Mouse (Mus musculus): Measurements from ENCODE around the gene Arhgef26. TPM values are rescaled to one million over a fixed set of nuclear protein-coding genes. Genes with fewer than 3 reads are reported as not detected.

The Arhgef26 gene
- total and polyA plus RNA-seq, 2 experiments from 2014 or later, result 21.7 to 31.3 TPM

- Histone ChIP-seq H3K4me1 (ENCODE audit: insufficient read depth, low read length) (no peaks in the 10 kb centered on the region), H3K27ac (no peak overlapping the region), H3K27me3 (ENCODE audit: insufficient read depth, low read length) (no peaks in the 10 kb centered on the region), H3K4me3 (ENCODE audit: low read length) (no peak overlapping the region), H3K9ac (replicated peaks; ENCODE audit: low read length) (no peak overlapping the region), H3K4me2 (ENCODE audit: low read depth, low read length) (no peak overlapping the region), H3K36me3 (ENCODE audit: insufficient read depth, low read length) (no peaks in the 10 kb centered on the region), H3K9me3 (ENCODE audit: low read length) (no peaks in the 10 kb centered on the region)
- peak; percentile 40 for DNase-seq (ENCODE audit: low spot score)
- TF ChIP-seq CTCF (IDR thresholded peaks at IDR 0.05; ENCODE audit: low read depth), result no peak
- peak; percentile 59; the same call in 1 of the 2 replicates for ATAC-seq
- WGBS, result 61% methylated on average over 7 of the region's 7 CpGs
These were observed 74.6 kb downstream of the Arhgef26 start for GRCm38 (mm10) chr3:62412704-62413103.

GRCm38 (mm10) chr3:62414926-62415325 lies 76.8 kb downstream of the Arhgef26 start:
- no peaks in the 10 kb centered on the region for H3K27me3 ChIP-seq (ENCODE audit: insufficient read depth, low read length)
- WGBS, result 97% methylated on average over 4 of the region's 4 CpGs
- no peak for TF ChIP-seq CTCF (IDR thresholded peaks at IDR 0.05; ENCODE audit: low read depth)
- no peaks in the 10 kb centered on the region for H3K4me1 ChIP-seq (ENCODE audit: insufficient read depth, low read length)
- ATAC-seq, result no peak
- H3K9me3 ChIP-seq (ENCODE audit: low read length), result no peaks in the 10 kb centered on the region
- H3K4me3 ChIP-seq (ENCODE audit: low read length), result no peak overlapping the region
- H3K36me3 ChIP-seq (ENCODE audit: insufficient read depth, low read length), result no peaks in the 10 kb centered on the region
- no peak overlapping the region for H3K9ac ChIP-seq (replicated peaks; ENCODE audit: low read length)
- no peak overlapping the region for H3K27ac ChIP-seq
- H3K4me2 ChIP-seq (ENCODE audit: low read depth, low read length), result no peak overlapping the region
- DNase-seq (ENCODE audit: low spot score), result no peak

GRCm38 (mm10) chr3:62417458-62417857 lies 79.3 kb downstream of the Arhgef26 start:
- Histone ChIP-seq H3K4me1 (ENCODE audit: insufficient read depth, low read length) (no peaks in the 10 kb centered on the region), H3K36me3 (ENCODE audit: insufficient read depth, low read length) (no peaks in the 10 kb centered on the region), H3K27me3 (ENCODE audit: insufficient read depth, low read length) (no peaks in the 10 kb centered on the region), H3K27ac (no peak overlapping the region), H3K9me3 (ENCODE audit: low read length) (no peaks in the 10 kb centered on the region), H3K4me2 (ENCODE audit: low read depth, low read length) (no peak overlapping the region), H3K9ac (replicated peaks; ENCODE audit: low read length) (no peak overlapping the region), H3K4me3 (ENCODE audit: low read length) (no peak overlapping the region)
- DNase-seq (ENCODE audit: low spot score), result no peak
- ATAC-seq, result no peak
- 91% methylated on average over 6 of the region's 6 CpGs for WGBS
- no peak for TF ChIP-seq CTCF (IDR thresholded peaks at IDR 0.05; ENCODE audit: low read depth)

GRCm38 (mm10) chr3:62418387-62419138 lies 80.4 kb downstream of the Arhgef26 start:
- WGBS, result 85% methylated on average over 6 of the region's 6 CpGs
- TF ChIP-seq CTCF (IDR thresholded peaks at IDR 0.05; ENCODE audit: low read depth), result no peak
- H3K4me1 ChIP-seq (ENCODE audit: insufficient read depth, low read length), result no peaks in the 10 kb centered on the region
- ATAC-seq (no peak), DNase-seq (ENCODE audit: low spot score) (no peak)
- no peak overlapping the region for H3K27ac ChIP-seq
- no peak overlapping the region for H3K9ac ChIP-seq (replicated peaks; ENCODE audit: low read length)
- H3K36me3 ChIP-seq (ENCODE audit: insufficient read depth, low read length), result no peaks in the 10 kb centered on the region
- no peaks in the 10 kb centered on the region for H3K27me3 ChIP-seq (ENCODE audit: insufficient read depth, low read length)
- no peak overlapping the region for H3K4me2 ChIP-seq (ENCODE audit: low read depth, low read length)
- no peak overlapping the region for H3K4me3 ChIP-seq (ENCODE audit: low read length)
- no peaks in the 10 kb centered on the region for H3K9me3 ChIP-seq (ENCODE audit: low read length)

GRCm38 (mm10) chr3:62433675-62434074 lies 95.5 kb downstream of the Arhgef26 start:
- Histone ChIP-seq H3K4me2 (ENCODE audit: low read depth, low read length) (no peak overlapping the region), H3K4me3 (ENCODE audit: low read length) (no peak overlapping the region), H3K9me3 (ENCODE audit: low read length) (no peaks in the 10 kb centered on the region), H3K27me3 (ENCODE audit: insufficient read depth, low read length) (no peaks in the 10 kb centered on the region), H3K36me3 (ENCODE audit: insufficient read depth, low read length) (no peaks in the 10 kb centered on the region), H3K4me1 (ENCODE audit: insufficient read depth, low read length) (no peaks in the 10 kb centered on the region), H3K9ac (replicated peaks; ENCODE audit: low read length) (no peak overlapping the region), H3K27ac (no peak overlapping the region)
- ATAC-seq (no peak), DNase-seq (ENCODE audit: low spot score) (no peak)
- 76% methylated on average over 4 of the region's 4 CpGs for WGBS
- TF ChIP-seq CTCF (IDR thresholded peaks at IDR 0.05; ENCODE audit: low read depth), result no peak

- Histone ChIP-seq H3K4me3 (ENCODE audit: low read length) (no peak overlapping the region), H3K4me1 (ENCODE audit: insufficient read depth, low read length) (no peaks in the 10 kb centered on the region), H3K27me3 (ENCODE audit: insufficient read depth, low read length) (no peaks in the 10 kb centered on the region), H3K4me2 (ENCODE audit: low read depth, low read length) (no peak overlapping the region), H3K9me3 (ENCODE audit: low read length) (no peaks in the 10 kb centered on the region), H3K36me3 (ENCODE audit: insufficient read depth, low read length) (no peaks in the 10 kb centered on the region), H3K9ac (replicated peaks; ENCODE audit: low read length) (no peak overlapping the region), H3K27ac (no peak overlapping the region)
- no peak for DNase-seq (ENCODE audit: low spot score)
- TF ChIP-seq CTCF (IDR thresholded peaks at IDR 0.05; ENCODE audit: low read depth), result no peak
- ATAC-seq, result no peak
These were observed 97.8 kb downstream of the Arhgef26 start for GRCm38 (mm10) chr3:62435923-62436322.

GRCm38 (mm10) chr3:62440431-62440969 lies 102.4 kb downstream of the Arhgef26 start:
- WGBS, result 24% methylated on average over 5 of the region's 5 CpGs
- TF ChIP-seq CTCF (IDR thresholded peaks at IDR 0.05; ENCODE audit: low read depth), result no peak
- ATAC-seq, result no peak
- H3K9me3 ChIP-seq (ENCODE audit: low read length), result no peaks in the 10 kb centered on the region
- no peaks in the 10 kb centered on the region for H3K4me1 ChIP-seq (ENCODE audit: insufficient read depth, low read length)
- H3K9ac ChIP-seq (replicated peaks; ENCODE audit: low read length), result no peak overlapping the region
- no peak overlapping the region for H3K4me2 ChIP-seq (ENCODE audit: low read depth, low read length)
- no peak for DNase-seq (ENCODE audit: low spot score)
- no peak overlapping the region for H3K27ac ChIP-seq
- H3K36me3 ChIP-seq (ENCODE audit: insufficient read depth, low read length), result no peaks in the 10 kb centered on the region
- no peaks in the 10 kb centered on the region for H3K27me3 ChIP-seq (ENCODE audit: insufficient read depth, low read length)
- no peak overlapping the region for H3K4me3 ChIP-seq (ENCODE audit: low read length)
